Mouse (Mus musculus): ENCODE measurements around the gene Angel2.

Angel2 gene

DNA sequence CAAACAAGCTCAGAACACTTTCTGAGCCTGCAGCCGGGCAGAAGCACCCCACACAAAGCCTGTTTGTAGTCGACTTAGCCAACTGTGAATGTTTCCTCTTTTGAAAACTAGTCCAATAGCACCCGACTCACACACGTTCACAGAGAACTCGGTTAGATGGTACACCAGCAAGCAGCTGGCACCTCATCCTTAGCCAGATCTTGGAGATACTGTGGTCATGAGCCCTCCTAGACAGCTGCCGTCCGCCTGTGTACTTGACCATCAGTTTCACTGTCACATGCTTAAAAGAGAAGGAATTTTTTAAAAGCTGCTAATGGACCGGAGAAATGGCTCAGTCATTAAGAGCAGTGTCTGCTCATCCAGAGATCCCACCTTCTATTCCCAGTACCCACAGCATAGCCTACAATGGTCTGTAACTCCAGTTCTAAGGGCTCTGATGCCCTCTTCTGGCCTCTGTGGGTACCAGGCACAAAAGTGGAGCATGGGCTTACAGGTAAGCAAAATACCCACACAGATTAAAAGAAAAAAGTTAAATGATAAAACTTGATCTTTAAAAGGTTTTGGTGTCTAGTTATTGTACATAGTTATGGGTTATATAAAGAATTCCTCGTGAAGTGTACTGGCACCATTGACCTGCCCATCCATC lies 64.6 kb downstream of the Angel2 start:
- DNase-seq = no peak

- no peak for DNase-seq
Measured at GRCm38 (mm10) chr1:190995548-190995947, 70.6 kb downstream of the Angel2 start.

DNA sequence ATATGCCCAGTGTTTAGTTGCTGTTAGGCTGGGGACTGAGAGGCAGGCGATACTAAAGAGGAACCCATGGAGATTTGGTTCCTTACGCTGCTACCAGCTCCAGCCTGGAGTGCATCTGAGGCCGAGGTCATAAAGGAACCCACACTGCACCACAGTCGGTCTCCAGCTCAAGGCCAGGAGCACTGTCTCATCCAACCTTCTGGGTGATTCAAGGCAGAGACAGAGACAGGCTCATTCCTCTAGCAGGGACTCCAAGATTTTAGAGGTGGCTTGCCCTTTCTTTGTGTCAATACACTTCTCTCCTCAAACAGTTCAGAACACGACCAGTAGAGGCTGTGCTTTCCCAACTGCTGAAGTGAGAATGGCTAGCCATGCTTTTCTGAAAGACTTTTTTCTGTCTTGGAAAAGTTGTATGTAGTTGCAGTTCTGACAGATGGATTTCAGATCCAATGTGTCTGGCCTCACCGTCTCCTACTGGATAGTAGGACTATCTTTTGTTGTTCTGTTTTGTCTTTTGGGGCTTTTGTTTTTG lies 71.5 kb downstream of the Angel2 start:
- no peak for DNase-seq
